In genomic region chr8:106619549-106620245, GRCm38 (mm10) we compare ENCODE assay signal across 8 mouse cellular contexts. TPM values are rescaled to one million over a fixed set of nuclear protein-coding genes. Genes with fewer than 3 reads are reported as not detected.
DNase-seq lines count a peak whose midpoint lies in the region; ATAC-seq and TF ChIP-seq lines count a peak whose summit lies in the region.

No protein-coding gene starts in this region.

- intact Hi-C loops in heart, postnatal 14 days (cut with DNase I) = no loop called here

- no peak; the same call in 1 of the 2 replicates for ATAC-seq in midbrain, postnatal 0 days (ENCODE audit: low FRiP score)
- no peak for ATAC-seq in midbrain, embryonic 16.5 days
- peak; percentile 74; the same call in 1 of the 2 replicates for ATAC-seq in limb, embryonic 15.5 days (ENCODE audit: insufficient number of reproducible peaks, low FRiP score, low TSS enrichment, low read depth)

- TF ChIP-seq CTCF in midbrain, postnatal 0 days (IDR thresholded peaks at IDR 0.05) = no peak
- no peak for TF ChIP-seq CTCF in small intestine, adult 2 months (IDR thresholded peaks at IDR 0.05; ENCODE audit: extremely low read depth, insufficient read length, insufficient replicate concordance, low read depth, low read length)

- no peak for TF ChIP-seq POLR2A in small intestine, adult 2 months (IDR thresholded peaks at IDR 0.05; ENCODE audit: low read depth, low read length)

- H3K9me3 ChIP-seq in midbrain, postnatal 0 days (ENCODE audit: low read length) = no peaks in the 10 kb centered on the region
- no peaks in the 10 kb centered on the region; the same call in 1 of the 2 replicates for H3K9me3 ChIP-seq in midbrain, embryonic 16.5 days (replicated peaks; ENCODE audit: control insufficient read depth, low read length, poor library complexity, severe bottlenecking)
- H3K9me3 ChIP-seq in embryonic facial prominence, embryonic 10.5 days = no peaks in the 10 kb centered on the region
- no peaks in the 10 kb centered on the region for H3K9me3 ChIP-seq in limb, embryonic 15.5 days

- H3K27ac ChIP-seq in midbrain, postnatal 0 days (ENCODE audit: low read depth, low read length) = no peak overlapping the region
- no peak overlapping the region for H3K27ac ChIP-seq in midbrain, embryonic 16.5 days (ENCODE audit: low read length)
- H3K27ac ChIP-seq in embryonic facial prominence, embryonic 10.5 days (replicated peaks) = peak overlapping the region; percentile 80
- peak overlapping the region; percentile 69 for H3K27ac ChIP-seq in limb, embryonic 15.5 days
- H3K27ac ChIP-seq in small intestine, adult 2 months (ENCODE audit: insufficient read depth, low read depth, low read length) = peak overlapping the region; percentile 82

- WGBS in midbrain, postnatal 0 days = 60% methylated on average over 9 of the region's 9 CpGs
- 49% methylated on average over 8 of the region's 9 CpGs for WGBS in midbrain, embryonic 16.5 days
- 45% methylated on average over 9 of the region's 9 CpGs for WGBS in embryonic facial prominence, embryonic 10.5 days
- 38% methylated on average over 9 of the region's 9 CpGs for WGBS in limb, embryonic 15.5 days
- WGBS in small intestine, adult 2 months = 20% methylated on average over 9 of the region's 9 CpGs

- H3K27me3 ChIP-seq in midbrain, postnatal 0 days (ENCODE audit: insufficient read depth, low read length) = no peaks in the 10 kb centered on the region
- no peaks in the 10 kb centered on the region for H3K27me3 ChIP-seq in midbrain, embryonic 16.5 days (ENCODE audit: control insufficient read depth, insufficient read depth, low read depth, low read length)
- H3K27me3 ChIP-seq in embryonic facial prominence, embryonic 10.5 days (replicated peaks; ENCODE audit: low read depth, poor library complexity, severe bottlenecking) = no peaks in the 10 kb centered on the region; the same call in 1 of the 2 replicates
- H3K27me3 ChIP-seq in limb, embryonic 15.5 days = no peaks in the 10 kb centered on the region
- no peaks in the 10 kb centered on the region for H3K27me3 ChIP-seq in small intestine, adult 2 months (ENCODE audit: control insufficient read depth, insufficient read depth, low read length)

- no peak overlapping the region for H3K4me2 ChIP-seq in midbrain, postnatal 0 days (ENCODE audit: low read depth, low read length, poor library complexity, severe bottlenecking)
- H3K4me2 ChIP-seq in midbrain, embryonic 16.5 days (ENCODE audit: low read length) = no peak overlapping the region
- 0 out of 2 replicates have a peak overlapping the region, but pooled peaks have one; percentile 14 for H3K4me2 ChIP-seq in limb, embryonic 15.5 days

- DNase-seq in midbrain, postnatal 0 days (ENCODE audit: low spot score) = peak; percentile 12
- DNase-seq in embryonic facial prominence, embryonic 10.5 days (ENCODE audit: low spot score) = peak; percentile 73
- DNase-seq in heart, postnatal 14 days = peak; percentile 29 to 45
- DNase-seq in layer of hippocampus, adult 8-10 months (ENCODE audit: low spot score in 2 of 2) = no peak
- no peak for DNase-seq in frontal cortex, adult 2 months (ENCODE audit: extremely low spot score in 1 of 2, low spot score in 1 of 2)

- H3K9ac ChIP-seq in midbrain, postnatal 0 days (replicated peaks; ENCODE audit: low read length, poor library complexity, severe bottlenecking) = no peak overlapping the region
- no peak overlapping the region for H3K9ac ChIP-seq in midbrain, embryonic 16.5 days (ENCODE audit: low read depth, low read length)
- no peak overlapping the region for H3K9ac ChIP-seq in limb, embryonic 15.5 days

- H3K4me3 ChIP-seq in midbrain, postnatal 0 days (ENCODE audit: low read depth, low read length) = no peak overlapping the region
- H3K4me3 ChIP-seq in midbrain, embryonic 16.5 days (ENCODE audit: low read depth, low read length) = no peak overlapping the region
- H3K4me3 ChIP-seq in embryonic facial prominence, embryonic 10.5 days = peak overlapping the region; percentile 23; the same call in 1 of the 2 replicates
- H3K4me3 ChIP-seq in limb, embryonic 15.5 days = no peak overlapping the region
- peak overlapping the region; percentile 8 for H3K4me3 ChIP-seq in small intestine, adult 2 months (ENCODE audit: low read depth, low read length)

- no peaks in the 10 kb centered on the region for H3K4me1 ChIP-seq in midbrain, postnatal 0 days (ENCODE audit: insufficient read depth, low read length)
- H3K4me1 ChIP-seq in midbrain, embryonic 16.5 days (ENCODE audit: control insufficient read depth, insufficient read depth, low read length) = no peaks in the 10 kb centered on the region
- H3K4me1 ChIP-seq in embryonic facial prominence, embryonic 10.5 days = peaks cover 57% of the 10 kb centered on the region
- H3K4me1 ChIP-seq in limb, embryonic 15.5 days = peaks cover 33% of the 10 kb centered on the region
- H3K4me1 ChIP-seq in small intestine, adult 2 months (ENCODE audit: control insufficient read depth, insufficient read depth, insufficient read length, low read length) = peaks cover 55% of the 10 kb centered on the region

- H3K36me3 ChIP-seq in midbrain, postnatal 0 days (ENCODE audit: insufficient read depth, low read length) = no peaks in the 10 kb centered on the region
- no peaks in the 10 kb centered on the region for H3K36me3 ChIP-seq in midbrain, embryonic 16.5 days (ENCODE audit: control insufficient read depth, insufficient read depth, low read length)
- H3K36me3 ChIP-seq in embryonic facial prominence, embryonic 10.5 days (replicated peaks) = no peaks in the 10 kb centered on the region
- H3K36me3 ChIP-seq in limb, embryonic 15.5 days = no peaks in the 10 kb centered on the region
- peaks cover 5% of the 10 kb centered on the region; the same call in 1 of the 2 replicates for H3K36me3 ChIP-seq in small intestine, adult 2 months (ENCODE audit: control insufficient read depth, insufficient read depth, low read length)

RNA-seq across cellular contexts. Expression of gene Cdh1, which starts 16.5 kb away (rescaled TPM):
- total RNA-seq in midbrain, postnatal 0 days (2014; rRNA removed) = 7.9 and 8.8 TPM in 2 replicates
- polyA plus RNA-seq in midbrain, postnatal 0 days (2015; fragmentation: Nextera tagmentation; extraction: Ambion mirVana) = 6.4 and 6.9 TPM in 2 replicates
- 3.8 and 4.1 TPM in 2 replicates for polyA plus RNA-seq in midbrain, embryonic 16.5 days (2015; fragmentation: Nextera tagmentation; extraction: Ambion mirVana)
- 22.1 and 24.4 TPM in 2 replicates for polyA plus RNA-seq in embryonic facial prominence, embryonic 10.5 days (2016; fragmentation: Nextera tagmentation; extraction: Ambion mirVana)
- under 1 TPM; 0.39 to 0.96 TPM for total RNA-seq in heart, postnatal 14 days (2021)
- polyA plus RNA-seq in limb, embryonic 15.5 days (2015; fragmentation: Nextera tagmentation; extraction: Ambion mirVana) = 67.3 and 77.8 TPM in 2 replicates
- 88.3 and 234 TPM in 2 replicates for polyA plus RNA-seq in small intestine, adult 2 months (2012; rRNA removed)
- total RNA-seq in layer of hippocampus, adult 8-10 months (2022) = 1 to 10 TPM; 1.1 to 3.0 (median 1.2) TPM
- polyA plus RNA-seq in frontal cortex, adult 2 months (2012; rRNA removed) = 0.97 and 1.3 TPM in 2 replicates

RNA-seq across cellular contexts. Expression of gene Gm10073, which starts 46.4 kb away (rescaled TPM):
- total RNA-seq in midbrain, postnatal 0 days (2014; rRNA removed) = 26.8 and 46.4 TPM in 2 replicates
- polyA plus RNA-seq in midbrain, postnatal 0 days (2015; fragmentation: Nextera tagmentation; extraction: Ambion mirVana) = 4.9 and 6.0 TPM in 2 replicates
- 5.9 and 6.8 TPM in 2 replicates for polyA plus RNA-seq in midbrain, embryonic 16.5 days (2015; fragmentation: Nextera tagmentation; extraction: Ambion mirVana)
- 6.0 and 8.1 TPM in 2 replicates for polyA plus RNA-seq in embryonic facial prominence, embryonic 10.5 days (2016; fragmentation: Nextera tagmentation; extraction: Ambion mirVana)
- 100 to 1,000 TPM in 1 of 2 experiments, 10 to 100 TPM in 1; 91.0 to 106 TPM for total RNA-seq in heart, postnatal 14 days (2021)
- polyA plus RNA-seq in limb, embryonic 15.5 days (2015; fragmentation: Nextera tagmentation; extraction: Ambion mirVana) = 12.4 and 13.3 TPM in 2 replicates
- 78.0 and 81.0 TPM in 2 replicates for polyA plus RNA-seq in small intestine, adult 2 months (2012; rRNA removed)
- total RNA-seq in layer of hippocampus, adult 8-10 months (2022) = 100 to 1,000 TPM in 2 of 4 experiments, 10 to 100 TPM in 2; 82.6 to 111 (median 95.6) TPM
- polyA plus RNA-seq in frontal cortex, adult 2 months (2012; rRNA removed) = 51.1 and 60.7 TPM in 2 replicates

Comparison
In these comparisons a context has a peak if more than half of its experiments do, and no peak if none do; other contexts are left out.
1. DNase-seq: peak in midbrain, postnatal 0 days (single experiment), embryonic facial prominence, embryonic 10.5 days (single experiment) and heart, postnatal 14 days (2 of 2); none in layer of hippocampus, adult 8-10 months (0 of 2) and frontal cortex, adult 2 months (0 of 2).
2. H3K27ac ChIP-seq: peak in embryonic facial prominence, embryonic 10.5 days (single experiment), limb, embryonic 15.5 days (single experiment) and small intestine, adult 2 months (single experiment); none in midbrain, postnatal 0 days (single experiment) and midbrain, embryonic 16.5 days (single experiment).
3. H3K4me3 ChIP-seq: peak in embryonic facial prominence, embryonic 10.5 days (single experiment) and small intestine, adult 2 months (single experiment); none in midbrain, postnatal 0 days (single experiment), midbrain, embryonic 16.5 days (single experiment) and limb, embryonic 15.5 days (single experiment).